Mouse (Mus musculus) granulocyte monocyte progenitor cell, adult 5-6 weeks (primary cell): ENCODE results near the gene Vmn1r62. TPM values are rescaled to one million over a fixed set of nuclear protein-coding genes. Genes with fewer than 3 reads are reported as not detected.
"Not testable (repeated sequence)": the region's sequence is repeated elsewhere in the genome, so short reads cannot be mapped to it uniquely, and the experiment has no call there.

ENCODE experiments used
- ATAC-seq: replicated peaks from 2 replicates; pipeline ENCODE4 v1.8.0; 2016; ENCODE audit warnings: mild to moderate bottlenecking, moderate TSS enrichment, inconsistent platforms; ENCODE audit not compliant: poor library complexity, severe bottlenecking
- total RNA-seq, 2 experiments: library from RNA; stranded (forward) in 1 of 2; stranded (reverse) in 1 of 2; fragments of 200-712, 200-1000 nt in 1 of 2; fragments of >200 nt in 1 of 2; fragmentation: Nextera tagmentation in 1 of 2; gene quantifications; 2 replicates each; pipeline ENCODE4 v1.2.3; 2014 to 2017

The Vmn1r62 gene
- total RNA-seq (2014; fragmentation: Nextera tagmentation) = not detected in 2 replicates
- total RNA-seq (2017) = not detected in 2 replicates

DNA sequence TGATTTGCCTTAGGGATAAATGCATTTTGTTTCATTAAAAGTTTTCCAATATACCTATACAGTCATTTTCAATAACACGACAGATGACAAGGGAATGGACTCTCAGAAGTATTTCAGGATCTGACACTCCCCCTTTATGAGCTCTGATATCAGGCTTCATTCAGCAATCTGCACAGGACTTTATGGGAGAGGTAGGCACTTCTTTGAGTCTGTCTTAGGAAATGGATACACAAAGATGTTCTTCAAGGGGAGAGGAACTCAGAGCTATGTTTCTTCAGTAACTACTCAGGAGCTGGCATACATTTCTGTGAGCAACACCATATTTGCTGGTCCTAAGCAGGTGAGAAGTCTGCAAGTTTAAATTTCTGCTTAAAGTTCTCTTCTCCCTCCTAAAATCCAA is at the start of gene Vmn1r62:
Gene Vmn1r62, plus strand, starts transcription at position 301 of the 400 bp plus-strand sequence.
- ATAC-seq = not testable (repeated sequence)

Other genes starting within 250 kb of the Vmn1r62 start
- gene Vmn1r59, start 216.9 kb upstream of the Vmn1r62 start, total RNA-seq (2014; fragmentation: Nextera tagmentation) = not detected in 2 replicates
- not detected in 2 replicates for gene Vmn1r59, start 216.9 kb upstream of the Vmn1r62 start, total RNA-seq (2017)
- not detected in 2 replicates for gene Vmn2r28, start 179.7 kb upstream of the Vmn1r62 start, total RNA-seq (2014; fragmentation: Nextera tagmentation)
- not detected in 2 replicates for gene Vmn2r28, start 179.7 kb upstream of the Vmn1r62 start, total RNA-seq (2017)
- gene Vmn1r60, start 126.3 kb upstream of the Vmn1r62 start, total RNA-seq (2014; fragmentation: Nextera tagmentation) = not detected in 2 replicates
- gene Vmn1r60, start 126.3 kb upstream of the Vmn1r62 start, total RNA-seq (2017) = not detected in 2 replicates
- gene Vmn1r61, start 60.3 kb upstream of the Vmn1r62 start, total RNA-seq (2014; fragmentation: Nextera tagmentation) = not detected in 2 replicates
- not detected in 2 replicates for gene Vmn1r61, start 60.3 kb upstream of the Vmn1r62 start, total RNA-seq (2017)
- not detected in 2 replicates for gene Vmn1r63, start 131.8 kb downstream of the Vmn1r62 start, total RNA-seq (2014; fragmentation: Nextera tagmentation)
- not detected in 2 replicates for gene Vmn1r63, start 131.8 kb downstream of the Vmn1r62 start, total RNA-seq (2017)
- not detected in 2 replicates for gene Vmn1r64, start 210.9 kb downstream of the Vmn1r62 start, total RNA-seq (2014; fragmentation: Nextera tagmentation)
- gene Vmn1r64, start 210.9 kb downstream of the Vmn1r62 start, total RNA-seq (2017) = not detected in 2 replicates